Mouse (Mus musculus): Measurements from ENCODE around the gene Stard7. TPM values are rescaled to one million over a fixed set of nuclear protein-coding genes. Genes with fewer than 3 reads are reported as not detected.

Gene Stard7
- total and polyA plus RNA-seq, 3 experiments: 46.5 to 250 (median 81.6) TPM

DNA sequence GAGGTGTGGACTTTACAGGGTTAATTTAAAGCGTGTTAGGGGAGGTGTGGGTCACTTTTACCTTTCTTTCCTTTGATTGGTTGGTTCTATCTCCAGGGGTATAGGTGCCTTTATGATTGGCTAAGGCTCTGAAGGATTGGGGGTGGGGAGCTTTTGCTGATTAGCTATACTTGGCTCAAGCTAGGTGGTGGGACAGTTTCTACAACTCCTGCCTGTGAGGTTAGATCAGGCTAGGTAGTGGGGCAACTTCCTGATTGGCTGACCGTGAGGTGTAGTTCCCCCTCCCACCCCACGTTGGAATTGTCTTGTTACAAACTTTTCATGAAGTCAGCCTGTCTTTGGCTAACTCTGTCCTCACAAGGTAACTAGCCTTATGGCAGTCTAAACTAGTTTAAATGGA, 37.2 kb downstream of the Stard7 start:
- no peak for DNase-seq (ENCODE audit: low spot score)
- no peaks in the 10 kb centered on the region for H3K27me3 ChIP-seq (ENCODE audit: insufficient read depth, low read length)
- TF ChIP-seq GATA2 (IDR thresholded peaks at IDR 0.05; ENCODE audit: borderline replicate concordance, low read depth, low read length): no peak
- no peak for TF ChIP-seq CTCF (IDR thresholded peaks at IDR 0.05; ENCODE audit: low read depth, low read length)
- no peak for TF ChIP-seq GATA1 (IDR thresholded peaks at IDR 0.05; ENCODE audit: borderline replicate concordance, low read length)
- no peak for TF ChIP-seq TAL1 (conservative IDR thresholded peaks at IDR 0.05; ENCODE audit: low read depth, low read length)
- no peak for TF ChIP-seq POLR2AphosphoS5 (IDR thresholded peaks at IDR 0.05; ENCODE audit: insufficient replicate concordance, low read depth, low read length)
- no peak overlapping the region for H3K4me3 ChIP-seq (ENCODE audit: low read depth, low read length)
- no peak for ATAC-seq (ENCODE audit: extremely low read depth, insufficient number of reproducible peaks, low FRiP score, poor library complexity, severe bottlenecking)
- no peaks in the 10 kb centered on the region; the same call in 1 of the 2 replicates for H3K4me1 ChIP-seq (ENCODE audit: insufficient read depth, low read depth, low read length)
- H3K36me3 ChIP-seq (replicated peaks): peaks cover 1% of the 10 kb centered on the region
- no peaks in the 10 kb centered on the region for H3K9me3 ChIP-seq (replicated peaks)

GRCm38 (mm10) chr2:127308660-127309059, 38.6 kb downstream of the Stard7 start:
- H3K27me3 ChIP-seq (ENCODE audit: insufficient read depth, low read length): no peaks in the 10 kb centered on the region
- H3K36me3 ChIP-seq (replicated peaks): no peaks in the 10 kb centered on the region
- DNase-seq (ENCODE audit: low spot score): no peak
- ATAC-seq (ENCODE audit: extremely low read depth, insufficient number of reproducible peaks, low FRiP score, poor library complexity, severe bottlenecking): no peak
- no peaks in the 10 kb centered on the region for H3K9me3 ChIP-seq (replicated peaks)
- no peaks in the 10 kb centered on the region; the same call in 1 of the 2 replicates for H3K4me1 ChIP-seq (ENCODE audit: insufficient read depth, low read depth, low read length)
- no peak for TF ChIP-seq TAL1 (conservative IDR thresholded peaks at IDR 0.05; ENCODE audit: low read depth, low read length)
- no peak for TF ChIP-seq GATA2 (IDR thresholded peaks at IDR 0.05; ENCODE audit: borderline replicate concordance, low read depth, low read length)
- no peak for TF ChIP-seq POLR2AphosphoS5 (IDR thresholded peaks at IDR 0.05; ENCODE audit: insufficient replicate concordance, low read depth, low read length)
- no peak for TF ChIP-seq GATA1 (IDR thresholded peaks at IDR 0.05; ENCODE audit: borderline replicate concordance, low read length)
- TF ChIP-seq CTCF (IDR thresholded peaks at IDR 0.05; ENCODE audit: low read depth, low read length): no peak
- H3K4me3 ChIP-seq (ENCODE audit: low read depth, low read length): no peak overlapping the region

DNA sequence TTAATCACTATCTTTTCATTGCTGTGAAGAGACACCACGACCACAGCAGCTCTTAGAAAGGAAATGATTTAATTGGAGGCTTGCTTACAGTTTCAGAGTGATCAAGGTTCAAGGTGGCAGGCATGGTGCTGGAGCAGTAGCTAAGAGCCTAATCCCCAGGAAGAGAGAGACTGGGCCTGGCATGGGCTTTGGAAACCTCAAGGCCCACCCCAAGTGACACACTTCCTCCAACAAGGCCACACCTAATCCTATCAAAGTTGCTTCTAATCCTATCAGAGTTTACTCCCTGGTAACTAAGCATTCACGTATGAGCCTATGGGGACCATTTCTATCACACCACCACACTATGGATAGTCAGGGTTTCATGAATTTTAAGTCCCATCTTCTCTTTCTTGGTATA, 40.2 kb downstream of the Stard7 start:
- H3K27me3 ChIP-seq (ENCODE audit: insufficient read depth, low read length): peaks cover 6% of the 10 kb centered on the region
- no peaks in the 10 kb centered on the region for H3K9me3 ChIP-seq (replicated peaks)
- TF ChIP-seq GATA2 (IDR thresholded peaks at IDR 0.05; ENCODE audit: borderline replicate concordance, low read depth, low read length): no peak
- no peak for TF ChIP-seq TAL1 (conservative IDR thresholded peaks at IDR 0.05; ENCODE audit: low read depth, low read length)
- TF ChIP-seq CTCF (IDR thresholded peaks at IDR 0.05; ENCODE audit: low read depth, low read length): no peak
- no peak for TF ChIP-seq GATA1 (IDR thresholded peaks at IDR 0.05; ENCODE audit: borderline replicate concordance, low read length)
- no peak for TF ChIP-seq POLR2AphosphoS5 (IDR thresholded peaks at IDR 0.05; ENCODE audit: insufficient replicate concordance, low read depth, low read length)
- ATAC-seq (ENCODE audit: extremely low read depth, insufficient number of reproducible peaks, low FRiP score, poor library complexity, severe bottlenecking) (no peak), DNase-seq (ENCODE audit: low spot score) (no peak)
- H3K36me3 ChIP-seq (replicated peaks): no peaks in the 10 kb centered on the region
- H3K4me3 ChIP-seq (ENCODE audit: low read depth, low read length): no peak overlapping the region
- H3K4me1 ChIP-seq (ENCODE audit: insufficient read depth, low read depth, low read length): no peaks in the 10 kb centered on the region; the same call in 1 of the 2 replicates

GRCm38 (mm10) chr2:127310685-127311084, 40.7 kb downstream of the Stard7 start:
- Histone ChIP-seq H3K4me1 (ENCODE audit: insufficient read depth, low read depth, low read length) (no peaks in the 10 kb centered on the region; the same call in 1 of the 2 replicates), H3K9me3 (replicated peaks) (no peaks in the 10 kb centered on the region), H3K27me3 (ENCODE audit: insufficient read depth, low read length) (peaks cover 6% of the 10 kb centered on the region), H3K4me3 (ENCODE audit: low read depth, low read length) (no peak overlapping the region), H3K36me3 (replicated peaks) (no peaks in the 10 kb centered on the region)
- ATAC-seq (ENCODE audit: extremely low read depth, insufficient number of reproducible peaks, low FRiP score, poor library complexity, severe bottlenecking): no peak
- TF ChIP-seq TAL1 (conservative IDR thresholded peaks at IDR 0.05; ENCODE audit: low read depth, low read length) (no peak), GATA2 (IDR thresholded peaks at IDR 0.05; ENCODE audit: borderline replicate concordance, low read depth, low read length) (no peak), CTCF (IDR thresholded peaks at IDR 0.05; ENCODE audit: low read depth, low read length) (no peak), GATA1 (IDR thresholded peaks at IDR 0.05; ENCODE audit: borderline replicate concordance, low read length) (no peak), POLR2AphosphoS5 (IDR thresholded peaks at IDR 0.05; ENCODE audit: insufficient replicate concordance, low read depth, low read length) (no peak)
- no peak for DNase-seq (ENCODE audit: low spot score)

GRCm38 (mm10) chr2:127311193-127311592, 41.2 kb downstream of the Stard7 start:
- no peaks in the 10 kb centered on the region for H3K9me3 ChIP-seq (replicated peaks)
- peaks cover 6% of the 10 kb centered on the region for H3K27me3 ChIP-seq (ENCODE audit: insufficient read depth, low read length)
- no peak for DNase-seq (ENCODE audit: low spot score)
- H3K4me3 ChIP-seq (ENCODE audit: low read depth, low read length): no peak overlapping the region
- TF ChIP-seq TAL1 (conservative IDR thresholded peaks at IDR 0.05; ENCODE audit: low read depth, low read length) (no peak), CTCF (IDR thresholded peaks at IDR 0.05; ENCODE audit: low read depth, low read length) (no peak), GATA1 (IDR thresholded peaks at IDR 0.05; ENCODE audit: borderline replicate concordance, low read length) (no peak), POLR2AphosphoS5 (IDR thresholded peaks at IDR 0.05; ENCODE audit: insufficient replicate concordance, low read depth, low read length) (no peak)
- no peak for ATAC-seq (ENCODE audit: extremely low read depth, insufficient number of reproducible peaks, low FRiP score, poor library complexity, severe bottlenecking)
- H3K36me3 ChIP-seq (replicated peaks): no peaks in the 10 kb centered on the region
- H3K4me1 ChIP-seq (ENCODE audit: insufficient read depth, low read depth, low read length): no peaks in the 10 kb centered on the region; the same call in 1 of the 2 replicates

- Histone ChIP-seq H3K27me3 (ENCODE audit: insufficient read depth, low read length) (peaks cover 15% of the 10 kb centered on the region), H3K4me1 (ENCODE audit: insufficient read depth, low read depth, low read length) (no peaks in the 10 kb centered on the region), H3K4me3 (ENCODE audit: low read depth, low read length) (no peak overlapping the region), H3K9me3 (replicated peaks) (no peaks in the 10 kb centered on the region), H3K36me3 (replicated peaks) (no peaks in the 10 kb centered on the region)
- TF ChIP-seq GATA1 (IDR thresholded peaks at IDR 0.05; ENCODE audit: borderline replicate concordance, low read length) (no peak), GATA2 (IDR thresholded peaks at IDR 0.05; ENCODE audit: borderline replicate concordance, low read depth, low read length) (no peak), TAL1 (conservative IDR thresholded peaks at IDR 0.05; ENCODE audit: low read depth, low read length) (no peak), POLR2AphosphoS5 (IDR thresholded peaks at IDR 0.05; ENCODE audit: insufficient replicate concordance, low read depth, low read length) (no peak), CTCF (IDR thresholded peaks at IDR 0.05; ENCODE audit: low read depth, low read length) (no peak)
- DNase-seq (ENCODE audit: low spot score): no peak
- no peak for ATAC-seq (ENCODE audit: extremely low read depth, insufficient number of reproducible peaks, low FRiP score, poor library complexity, severe bottlenecking)
These were observed 42.8 kb downstream of the Stard7 start for GRCm38 (mm10) chr2:127312801-127313200.
